In the genomic region with DNA sequence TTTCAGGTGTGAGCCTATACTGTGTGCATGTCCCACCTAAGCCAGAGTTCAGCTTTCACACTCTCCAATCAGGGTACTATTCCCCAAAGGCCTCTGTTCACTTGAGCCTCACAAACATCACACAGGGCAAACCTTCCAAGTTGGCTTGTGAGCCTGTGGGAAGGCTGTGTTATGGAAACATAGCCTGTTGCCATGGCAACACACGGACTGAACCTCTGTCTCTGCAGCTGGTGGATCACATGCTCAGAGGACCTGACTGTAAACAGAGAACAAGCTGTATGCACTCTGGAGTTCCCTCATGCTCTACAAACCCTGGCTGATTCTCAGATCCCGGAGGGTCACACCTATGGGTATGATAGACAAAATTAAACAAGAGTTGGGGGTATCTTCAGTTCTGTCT, we compare ENCODE assay signal across 8 mouse cellular contexts.
DNase-seq lines count a peak whose midpoint lies in the region; ATAC-seq lines count a peak whose summit lies in the region.
"Had no signal": no experiment of that assay in that cellular context is flagged by ENCODE, and none has a peak within 500 bp of the region (broad histone marks: within the 10 kb centered on the region; RNA-seq: fewer than 3 reads in every experiment).

No protein-coding gene starts in this region.

- H3K9me3 ChIP-seq in forebrain, embryonic 14.5 days (replicated peaks; ENCODE audit: control insufficient read depth, low read length) = no peaks in the 10 kb centered on the region
- H3K9me3 ChIP-seq in liver, embryonic 15.5 days (replicated peaks) = no peaks in the 10 kb centered on the region
- H3K9me3 ChIP-seq in neural tube, embryonic 14.5 days (ENCODE audit: control insufficient read depth, low read length) = no peaks in the 10 kb centered on the region

- intact Hi-C loops in heart, postnatal 14 days (cut with DNase I) = no loop called here

- H3K27me3 ChIP-seq in forebrain, embryonic 14.5 days (replicated peaks; ENCODE audit: control insufficient read depth, insufficient read depth, low read length) = no peaks in the 10 kb centered on the region
- no peaks in the 10 kb centered on the region for H3K27me3 ChIP-seq in liver, embryonic 15.5 days
- H3K27me3 ChIP-seq in neural tube, embryonic 14.5 days (ENCODE audit: control insufficient read depth, insufficient read depth, low read length) = no peaks in the 10 kb centered on the region

- H3K36me3 ChIP-seq in forebrain, embryonic 14.5 days (ENCODE audit: control insufficient read depth, insufficient read depth, low read length) = no peaks in the 10 kb centered on the region
- no peaks in the 10 kb centered on the region for H3K36me3 ChIP-seq in liver, embryonic 15.5 days (replicated peaks)
- no peaks in the 10 kb centered on the region for H3K36me3 ChIP-seq in neural tube, embryonic 14.5 days (ENCODE audit: control insufficient read depth, insufficient read depth, low read length)

- no peak overlapping the region for H3K27ac ChIP-seq in forebrain, embryonic 14.5 days (ENCODE audit: low read depth, low read length)
- H3K27ac ChIP-seq in liver, embryonic 15.5 days (replicated peaks) = no peak overlapping the region
- no peak overlapping the region for H3K27ac ChIP-seq in neural tube, embryonic 14.5 days (ENCODE audit: low read depth, low read length)

- WGBS in forebrain, embryonic 14.5 days = 49% methylated on average over 2 of the region's 2 CpGs
- WGBS in liver, embryonic 15.5 days (ENCODE audit: insufficient replicate concordance) = 26% methylated on average over 2 of the region's 2 CpGs
- 40% methylated on average over 2 of the region's 2 CpGs for WGBS in neural tube, embryonic 14.5 days

- peak; percentile 93 for ATAC-seq in forebrain, embryonic 14.5 days
- peak; percentile 57 for ATAC-seq in liver, embryonic 15.5 days (ENCODE audit: insufficient read depth)
- ATAC-seq in neural tube, embryonic 14.5 days (ENCODE audit: low read depth) = peak; percentile 95

- no peaks in the 10 kb centered on the region for H3K4me1 ChIP-seq in forebrain, embryonic 14.5 days (ENCODE audit: control insufficient read depth, insufficient read depth, low read length)
- H3K4me1 ChIP-seq in liver, embryonic 15.5 days (replicated peaks) = no peaks in the 10 kb centered on the region
- no peaks in the 10 kb centered on the region for H3K4me1 ChIP-seq in neural tube, embryonic 14.5 days (ENCODE audit: control insufficient read depth, insufficient read depth, low read length)

- H3K4me3 ChIP-seq in forebrain, embryonic 14.5 days (ENCODE audit: low read depth, low read length) = no peak overlapping the region
- H3K4me3 ChIP-seq in liver, embryonic 15.5 days (replicated peaks) = no peak overlapping the region
- H3K4me3 ChIP-seq in neural tube, embryonic 14.5 days (ENCODE audit: low read depth, low read length) = no peak overlapping the region
- H3K4me3 ChIP-seq: erythroblast, embryonic 14.5 days had no signal

- peak; percentile 70 for DNase-seq in brain, embryonic 18.5 days (ENCODE audit: low read depth, low spot score)
- DNase-seq in forebrain, embryonic 14.5 days (ENCODE audit: low spot score) = peak; percentile 84
- DNase-seq in heart, postnatal 14 days = peak; percentile 64 to 76
- peak; percentile 52 to 74 for DNase-seq in kidney, postnatal 36 days
- no peak for DNase-seq in thymus, postnatal 36 days

- no peak overlapping the region for H3K9ac ChIP-seq in forebrain, embryonic 14.5 days (ENCODE audit: low read length)
- no peak overlapping the region for H3K9ac ChIP-seq in liver, embryonic 15.5 days
- no peak overlapping the region for H3K9ac ChIP-seq in neural tube, embryonic 14.5 days (replicated peaks; ENCODE audit: low read depth, low read length)

- no peak overlapping the region for H3K4me2 ChIP-seq in forebrain, embryonic 14.5 days (ENCODE audit: low read length)
- no peak overlapping the region for H3K4me2 ChIP-seq in liver, embryonic 15.5 days
- no peak overlapping the region for H3K4me2 ChIP-seq in neural tube, embryonic 14.5 days (ENCODE audit: low read depth, low read length)

Comparison
In these comparisons a context has a peak if more than half of its experiments do, and no peak if none do; other contexts are left out.
1. DNase-seq: peak in brain, embryonic 18.5 days (single experiment), forebrain, embryonic 14.5 days (single experiment), heart, postnatal 14 days (2 of 2) and kidney, postnatal 36 days (2 of 2); none in thymus, postnatal 36 days (0 of 2).
2. Peak in every context shown above with its lines, with median percentiles within 50 percentile points of each other: ATAC-seq.